Mouse (Mus musculus): ENCODE results near the gene Mars. TPM values are rescaled to one million over a fixed set of nuclear protein-coding genes. Genes with fewer than 3 reads are reported as not detected.
A peak's percentile ranks its signal among the peaks of the same experiment; 100 is the strongest.
"Not testable (repeated sequence)": the region's sequence is repeated elsewhere in the genome, so short reads cannot be mapped to it uniquely, and the experiment has no call there.

Mars gene
- total RNA-seq, 2 experiments from 2014 or later, result 82.6 to 86.3 TPM

DNA sequence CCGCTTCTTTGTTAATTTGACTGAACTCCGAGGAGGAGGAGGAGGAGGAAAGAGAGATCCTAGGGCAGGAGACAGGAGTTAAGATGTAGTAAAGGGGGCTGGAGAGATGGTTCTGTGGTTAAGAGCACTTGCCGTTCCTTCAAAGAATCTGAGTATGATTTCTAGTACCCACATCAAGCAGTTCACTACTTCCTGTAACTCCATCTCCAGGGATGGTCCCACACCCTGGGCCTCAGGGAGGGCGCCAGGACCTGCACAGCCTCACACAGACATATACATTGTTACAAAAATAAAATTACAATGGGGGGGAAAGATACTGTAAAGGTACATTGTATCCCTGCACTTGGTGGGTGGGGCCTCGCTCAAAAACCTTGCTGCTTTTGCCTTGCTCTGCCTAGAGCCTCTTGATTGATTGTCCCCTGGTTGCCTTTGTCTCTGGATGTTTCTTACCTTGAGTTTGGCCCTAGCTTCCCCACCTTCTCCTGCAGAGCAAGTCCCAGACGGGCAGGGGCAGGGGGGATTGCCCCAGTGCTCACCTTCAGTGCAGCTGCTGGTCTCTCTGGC, 26.0 kb upstream of the Mars start:
- DNase-seq, result no peak

DNA sequence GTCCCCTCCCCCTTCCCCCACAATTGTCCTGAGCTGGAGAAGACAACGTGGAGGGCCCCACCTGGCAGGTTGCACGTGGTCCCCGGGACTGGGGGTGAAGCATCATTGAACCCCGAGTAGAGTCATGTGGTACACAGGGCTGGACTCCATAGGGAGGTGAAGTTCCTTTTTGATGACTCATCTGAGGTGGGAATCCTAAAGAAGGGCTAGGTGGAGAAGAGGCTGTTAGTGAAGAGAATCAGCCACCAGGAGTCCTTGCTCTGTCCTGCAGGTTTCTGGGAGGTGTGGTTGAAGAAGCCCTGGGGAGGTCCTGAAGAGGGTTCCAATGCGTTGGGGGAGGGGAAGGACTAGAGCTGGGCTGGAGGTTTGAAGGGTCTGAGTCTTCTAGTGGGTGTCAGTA, 25.4 kb upstream of the Mars start:
- DNase-seq, result no peak

DNA sequence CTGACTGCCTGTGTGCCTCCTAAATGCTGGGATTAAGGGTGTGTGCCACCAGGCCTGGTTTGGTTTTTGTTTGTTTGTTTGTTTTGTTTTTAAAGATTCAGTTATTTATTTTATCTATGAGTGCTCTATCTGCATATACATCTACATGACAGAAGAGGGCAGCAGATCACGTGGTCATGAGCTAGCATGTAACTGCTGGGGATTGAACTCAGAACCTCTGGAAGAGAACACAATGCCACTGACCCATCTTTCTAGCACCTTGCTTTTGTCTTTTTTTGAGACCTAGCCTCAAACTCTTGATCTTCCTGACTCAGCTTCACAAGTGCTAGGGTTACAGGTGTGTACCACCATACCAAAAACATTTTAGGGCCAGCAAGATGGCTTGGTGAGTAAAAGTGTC, 23.7 kb upstream of the Mars start:
- DNase-seq, result no peak

DNA sequence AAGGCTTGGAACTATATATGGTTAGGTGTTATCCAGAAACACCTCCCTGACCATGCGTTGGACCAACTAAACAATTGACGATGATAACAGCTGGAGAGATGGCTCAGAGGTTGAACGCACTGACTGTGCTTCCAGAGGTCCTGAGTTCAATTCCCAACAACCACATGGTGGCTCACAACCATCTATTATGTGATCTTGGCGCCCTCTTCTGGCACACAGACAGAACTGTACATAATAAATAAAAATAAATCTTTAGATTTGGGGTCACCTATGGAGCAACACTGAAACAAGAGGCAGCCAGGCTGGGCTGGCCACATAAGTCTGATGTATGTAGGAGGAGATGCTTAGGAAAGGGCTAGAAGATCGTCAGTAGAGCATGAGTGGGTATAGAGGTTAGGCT, 21.6 kb upstream of the Mars start:
- DNase-seq, result no peak

DNA sequence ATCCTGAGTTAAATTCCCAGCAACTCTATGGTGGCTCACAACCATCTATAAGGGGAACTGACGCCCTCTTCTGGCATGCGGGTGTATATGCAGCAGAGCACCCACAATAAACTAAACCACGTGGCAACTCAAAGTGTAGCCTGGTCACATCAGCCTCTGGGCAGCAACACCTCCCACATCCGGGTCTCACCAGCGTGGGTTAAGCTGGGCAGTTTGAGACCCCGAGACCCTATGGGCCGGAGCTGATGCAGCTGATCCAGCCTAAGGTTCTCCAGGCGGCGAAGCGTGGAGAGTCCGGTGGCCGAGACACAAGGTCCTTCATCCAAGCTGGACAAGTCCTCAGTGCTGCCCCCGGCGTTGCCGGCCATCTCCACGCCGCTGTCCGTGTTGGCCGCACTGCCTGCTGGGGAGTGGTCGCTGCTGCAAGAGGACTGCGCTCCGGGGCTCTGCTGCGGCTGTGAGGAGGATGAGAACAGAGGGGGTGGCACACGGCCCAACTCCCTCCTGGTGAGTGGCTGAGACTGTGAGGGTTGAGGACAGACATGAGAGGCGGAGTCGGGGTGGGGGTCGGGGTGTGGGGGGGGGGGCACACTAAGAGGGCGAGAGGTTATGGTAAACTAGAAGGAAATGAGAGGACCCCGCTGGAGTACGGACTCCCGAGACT, 20.8 kb upstream of the Mars start:
- no peak for DNase-seq

DNA sequence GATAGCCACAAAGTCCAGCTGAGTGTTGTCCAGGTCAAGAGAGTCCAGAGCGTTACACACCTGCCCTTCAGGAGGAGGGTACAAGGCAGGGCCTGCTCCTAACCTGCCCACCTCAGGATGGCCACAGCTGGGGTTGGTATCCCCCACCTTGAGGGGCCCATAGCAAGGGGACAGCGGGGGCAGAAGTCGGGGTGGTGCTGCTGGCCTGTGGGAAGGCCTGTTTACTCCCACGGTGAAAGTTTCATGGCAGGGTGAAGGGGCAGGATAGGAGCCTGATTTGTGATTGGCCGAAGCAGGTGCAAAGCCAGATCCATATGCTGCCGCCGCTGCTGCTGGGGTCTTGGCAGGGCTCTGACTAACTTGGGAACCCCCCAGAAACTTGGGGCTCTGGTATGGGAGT, 18.6 kb upstream of the Mars start:
- DNase-seq, result no peak

DNA sequence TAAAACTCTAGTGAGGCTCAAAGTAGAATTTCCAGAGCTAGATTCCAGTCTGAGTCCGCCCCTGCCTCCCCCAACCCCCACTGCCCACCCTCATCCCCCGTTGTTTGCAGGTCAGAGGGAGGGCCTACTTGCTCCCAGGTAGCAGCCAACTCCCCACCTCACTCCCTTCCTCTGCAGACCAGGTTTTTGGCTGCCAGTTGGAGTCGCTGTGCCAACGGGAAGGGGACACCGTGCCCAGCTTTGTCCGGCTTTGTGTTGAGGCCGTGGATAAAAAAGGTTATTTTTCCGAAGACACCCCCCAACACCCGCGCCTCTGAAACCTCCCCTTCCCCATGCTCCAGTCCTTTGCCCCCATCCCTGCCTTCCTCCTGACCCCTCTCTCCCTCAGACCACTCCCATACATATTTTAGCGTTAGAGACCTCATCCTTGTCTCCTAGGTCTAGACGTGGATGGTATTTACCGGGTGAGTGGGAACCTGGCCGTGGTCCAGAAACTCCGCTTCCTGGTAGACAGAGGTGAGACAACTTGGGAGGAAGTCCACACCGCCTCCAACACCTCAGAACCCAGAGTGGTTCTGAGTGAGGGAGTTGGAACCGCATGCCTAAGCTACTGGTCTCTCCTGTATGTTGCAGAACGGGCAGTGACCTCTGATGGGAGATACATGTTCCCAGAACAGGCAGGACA, 16.0 kb upstream of the Mars start:
- DNase-seq, result no peak

DNA sequence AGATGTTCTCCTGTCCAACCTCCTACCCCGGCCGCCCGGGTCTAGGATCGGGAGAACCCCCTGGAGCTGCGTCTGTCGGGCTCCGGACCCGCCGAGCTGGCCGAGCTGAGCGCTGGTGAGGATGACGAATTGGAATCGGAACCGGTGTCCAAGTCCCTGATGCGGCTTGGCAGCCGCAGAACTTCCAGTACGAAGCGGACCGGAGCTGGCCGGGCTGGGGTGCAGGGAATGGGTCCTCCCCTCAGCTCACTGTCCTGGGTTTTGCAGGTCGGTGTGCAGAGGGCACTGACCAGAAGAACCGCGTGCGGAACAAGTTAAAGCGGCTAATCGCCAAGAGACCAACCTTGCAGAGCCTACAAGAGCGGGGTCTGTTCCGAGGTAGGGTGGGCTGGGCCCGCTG, 15.2 kb upstream of the Mars start:
- DNase-seq, result peak; percentile 39

DNA sequence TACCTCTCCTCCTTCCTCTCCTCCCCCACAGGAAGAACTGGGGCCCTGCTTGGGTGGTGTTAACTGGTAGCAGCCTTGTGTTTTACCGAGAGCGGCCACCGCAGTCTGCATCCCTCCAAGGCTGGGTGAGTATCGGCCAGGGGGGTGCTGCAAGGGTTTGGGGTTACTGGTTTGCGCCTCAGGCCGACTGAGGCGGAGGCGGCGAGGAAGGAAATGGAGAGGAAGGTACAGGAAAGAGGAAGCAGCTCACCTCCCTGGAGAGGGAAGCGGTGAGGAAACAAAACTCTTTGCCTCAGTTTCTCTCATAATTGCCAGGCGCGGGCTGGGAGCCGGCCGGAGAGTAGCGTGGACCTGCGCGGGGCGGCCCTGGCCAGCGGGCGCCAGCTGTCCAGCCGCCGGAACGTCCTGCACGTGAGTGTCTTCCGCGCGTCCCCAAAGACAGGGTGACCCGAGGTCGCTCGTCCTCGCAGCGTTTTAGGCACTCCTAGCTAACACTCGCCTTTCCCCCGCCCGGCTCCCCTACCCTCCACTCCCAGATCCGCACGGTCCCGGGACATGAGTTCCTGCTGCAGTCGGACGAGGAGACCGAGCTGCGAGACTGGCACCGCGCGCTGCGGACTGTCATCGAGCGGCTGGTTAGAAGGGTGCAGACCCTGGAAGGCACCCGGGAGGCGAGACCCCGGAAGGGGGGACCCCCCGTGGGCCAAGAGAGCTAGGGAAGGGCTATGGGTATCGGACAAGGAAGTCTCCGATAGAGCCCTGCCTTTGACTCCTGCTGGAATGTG, 14.6 kb upstream of the Mars start:
- DNase-seq, result peak; percentile 49

DNA sequence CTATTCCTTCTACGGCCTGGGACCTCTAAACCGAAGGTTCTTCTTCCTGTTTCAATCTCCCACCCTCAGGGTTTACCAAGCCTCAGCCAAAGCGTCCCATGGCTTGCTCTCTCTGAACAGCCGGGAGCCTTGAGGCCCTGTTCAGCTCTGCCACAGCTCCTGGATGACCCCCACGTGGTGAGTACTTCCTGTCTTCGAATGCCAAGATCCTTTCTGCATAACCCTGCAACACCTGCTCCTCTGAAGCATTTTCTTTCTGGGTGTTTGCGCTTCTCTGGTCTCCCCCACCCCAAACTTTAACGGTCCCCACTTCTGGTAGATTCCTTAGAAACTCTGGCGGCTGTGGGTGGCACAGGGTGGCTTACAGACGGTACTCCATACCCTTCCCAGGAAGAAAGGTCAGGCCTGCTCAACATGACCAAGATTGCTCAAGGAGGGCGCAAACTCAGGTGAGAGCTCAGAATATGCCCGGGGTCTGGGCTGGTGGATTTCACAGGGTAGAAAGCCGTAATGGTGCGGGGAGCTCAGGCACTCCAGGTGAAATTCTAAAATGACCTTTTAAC, 13.9 kb upstream of the Mars start:
- DNase-seq, result no peak

DNA sequence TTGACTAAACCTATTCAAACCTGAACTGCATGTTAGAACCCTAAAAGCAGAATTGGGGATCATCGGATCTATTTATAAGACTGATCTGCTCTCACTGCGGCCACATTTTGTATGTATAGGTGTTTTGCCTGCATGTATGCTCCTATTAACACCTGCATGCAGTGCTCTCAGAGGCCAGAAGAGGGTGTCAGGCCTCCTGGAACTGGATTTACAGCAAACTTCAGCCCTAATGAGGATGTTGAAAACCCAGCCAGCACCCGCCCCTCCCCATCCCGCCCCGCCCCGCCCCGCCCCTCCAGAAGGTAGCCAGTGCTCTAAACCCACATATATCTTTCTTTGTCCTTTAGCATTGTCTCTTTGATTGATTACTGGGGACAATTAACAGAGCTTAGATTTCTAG, 12.9 kb upstream of the Mars start:
- DNase-seq, result peak; percentile 38

DNA sequence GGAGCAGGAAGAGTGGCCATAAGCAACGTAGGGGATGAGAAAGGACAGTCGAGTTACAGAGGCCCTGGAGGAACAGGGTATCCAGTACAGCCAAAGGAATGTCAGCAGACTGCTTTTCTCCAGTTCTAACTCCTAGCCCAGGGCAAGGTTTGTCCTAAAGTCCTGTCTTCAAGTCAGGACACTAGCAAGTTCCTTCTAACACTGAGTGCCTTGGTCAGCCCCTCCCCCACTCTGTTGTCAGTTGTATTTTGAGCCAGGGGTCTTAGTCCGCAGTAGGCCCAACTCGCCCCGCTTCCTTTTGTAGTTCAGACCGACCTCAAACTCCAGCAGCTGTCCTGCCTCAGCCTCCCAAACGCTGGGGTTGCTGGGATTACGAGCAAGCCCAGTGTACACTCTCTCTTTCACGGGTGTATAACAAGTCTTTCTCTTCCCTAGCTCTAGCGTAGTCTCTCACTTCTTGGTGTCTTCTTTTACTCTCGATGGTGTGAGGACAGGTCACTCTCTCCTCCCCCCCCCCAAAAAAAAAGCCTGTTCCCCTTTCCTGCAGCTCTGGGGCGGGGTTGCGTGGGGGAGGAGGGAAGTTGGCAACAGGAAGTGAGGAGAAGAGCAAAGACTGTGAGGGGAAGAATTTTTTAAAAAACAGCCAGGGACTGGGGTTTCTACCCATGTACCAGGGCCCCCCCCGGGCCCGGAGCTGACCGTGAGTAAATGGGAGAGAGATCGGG, 11.7 kb upstream of the Mars start:
- DNase-seq, result no peak

DNA sequence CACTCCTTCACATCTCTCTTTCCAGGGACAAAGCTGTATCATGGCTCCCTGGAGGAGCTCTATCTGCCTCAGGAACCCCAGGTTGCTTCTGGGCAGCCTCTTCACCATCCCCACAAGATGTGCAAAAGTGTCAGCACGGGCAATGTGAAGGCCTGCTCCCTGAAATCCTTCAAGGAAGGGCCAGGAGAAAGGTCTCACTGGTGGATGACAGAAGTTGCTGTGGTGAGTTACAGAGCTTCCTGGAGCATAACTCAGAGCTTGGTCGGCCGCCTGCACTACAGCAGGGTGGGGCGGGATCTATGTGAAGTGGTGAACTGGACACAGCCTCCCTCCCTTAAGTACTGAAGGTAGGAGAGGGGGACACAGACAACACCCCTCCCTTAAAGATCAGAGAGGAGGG, 11.1 kb upstream of the Mars start:
- no peak for DNase-seq

DNA sequence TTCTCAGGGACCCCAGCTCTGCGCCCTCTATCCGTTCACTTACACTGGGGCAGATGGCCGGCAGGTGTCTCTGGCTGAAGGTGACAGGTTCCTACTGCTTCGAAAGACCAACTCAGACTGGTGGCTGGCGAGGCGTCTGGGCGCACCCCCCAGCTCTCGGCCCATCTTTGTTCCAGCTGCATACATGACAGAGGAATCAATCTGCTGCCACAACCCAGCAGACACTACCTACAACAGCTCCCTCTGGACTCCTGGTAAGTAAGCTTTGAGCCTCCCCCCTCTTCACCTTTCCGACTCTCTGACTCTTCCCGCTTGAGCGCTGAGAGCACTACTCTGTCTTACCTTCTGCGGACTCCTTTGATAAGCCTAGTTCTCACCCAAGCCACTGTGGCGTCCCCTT, 10.6 kb upstream of the Mars start:
- DNase-seq, result no peak

DNA sequence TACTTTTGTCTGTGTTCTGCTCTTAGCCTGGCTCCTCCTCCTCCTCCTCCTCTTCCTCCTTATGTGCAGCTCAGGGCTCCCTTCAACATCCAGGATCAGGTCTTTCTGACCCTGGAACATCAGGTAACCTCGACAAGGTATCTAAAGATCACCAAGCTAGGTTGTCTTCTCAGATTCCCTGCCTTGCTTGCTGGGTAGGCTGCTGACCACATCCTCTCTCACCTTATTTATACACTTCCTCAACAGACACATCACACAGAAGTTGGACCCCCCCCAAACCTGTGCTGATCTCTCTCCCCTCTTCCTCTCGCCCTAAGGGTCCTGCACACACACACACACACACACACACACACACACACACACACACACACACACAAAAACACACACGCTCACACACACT, 10.0 kb upstream of the Mars start, which contains the start of gene Arhgap9:
TSS of gene Arhgap9 (plus strand) at position 344 of the 400 bp plus-strand sequence.
- DNase-seq, result no peak

DNA sequence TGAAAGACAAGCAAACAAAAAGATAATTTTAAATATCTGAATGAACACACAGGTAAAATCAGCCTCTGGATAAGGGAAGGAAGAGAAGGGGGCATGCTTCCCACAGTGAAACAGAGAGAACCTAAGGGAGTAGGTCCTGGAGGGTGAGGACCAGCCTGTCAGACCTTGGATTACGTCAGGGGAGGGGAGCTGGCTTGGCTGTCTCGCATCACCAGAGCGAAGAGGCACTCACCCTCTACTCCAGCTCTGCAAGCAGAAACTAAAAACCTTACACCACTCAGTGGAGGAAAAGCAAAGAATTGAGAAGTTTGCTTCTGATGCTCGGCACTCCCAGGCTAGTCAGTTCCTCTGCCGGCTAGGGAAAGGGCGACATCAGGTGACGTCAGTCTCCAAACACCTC, 8.4 kb upstream of the Mars start:
- DNase-seq, result no peak

DNA sequence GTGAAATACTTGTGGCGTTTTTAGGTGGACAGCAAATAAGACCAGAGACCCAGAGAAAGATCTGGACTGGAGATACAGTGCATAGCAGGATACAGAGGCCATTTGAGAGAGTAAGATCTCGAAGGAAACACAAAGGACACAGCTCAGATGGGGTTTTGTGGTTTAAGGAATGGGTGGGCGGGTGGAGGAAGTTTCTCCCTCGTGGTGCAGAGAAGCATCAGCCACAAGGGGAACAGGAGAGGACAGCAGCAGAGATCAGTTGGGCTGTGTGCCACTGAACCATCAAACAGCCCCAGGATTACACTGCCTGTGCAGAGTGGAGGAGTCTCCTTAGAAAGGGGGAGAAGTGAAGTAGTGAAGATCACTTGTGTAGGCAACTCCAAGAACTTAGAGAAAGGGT, 6.4 kb upstream of the Mars start:
- DNase-seq, result no peak

DNA sequence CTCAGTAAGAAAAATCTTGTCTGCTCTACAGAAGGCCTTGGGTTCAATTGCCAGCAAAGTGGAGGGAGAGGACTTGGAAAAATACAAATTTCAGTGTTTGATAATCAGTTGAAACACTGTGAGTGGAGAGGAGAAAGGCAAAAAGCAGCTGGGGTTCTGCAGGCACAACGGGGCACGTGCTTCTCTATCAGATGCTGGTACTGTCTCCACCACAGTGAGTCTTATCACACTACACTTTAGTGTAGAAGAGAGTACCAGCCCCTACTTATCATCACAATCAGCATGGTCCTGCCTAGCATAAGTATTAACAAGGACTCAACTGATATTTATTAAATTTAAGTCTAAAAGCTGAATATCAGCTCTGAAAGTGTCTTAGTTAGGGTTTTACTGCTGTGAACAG, 5.7 kb upstream of the Mars start:
- no peak for DNase-seq

DNA sequence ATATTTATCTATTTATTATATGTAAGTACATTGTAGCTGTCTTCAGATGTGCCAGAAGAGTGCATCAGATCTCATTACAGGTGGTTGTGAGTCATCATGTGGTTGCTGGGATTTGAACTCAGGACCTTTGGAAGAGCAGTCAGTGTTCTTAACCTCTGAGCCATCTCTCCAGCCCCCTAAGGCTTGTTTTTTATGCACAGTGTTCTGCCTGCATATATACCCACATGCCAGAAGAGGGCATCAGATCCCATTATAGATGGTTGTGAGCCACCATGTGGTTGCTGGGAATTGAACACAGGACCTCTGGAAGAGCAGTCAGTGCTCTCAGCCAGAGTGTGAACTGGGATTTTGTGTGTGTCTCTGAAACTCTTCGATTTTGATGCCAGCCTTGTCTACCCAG, 3.4 kb upstream of the Mars start:
- DNase-seq, result not testable (repeated sequence)

DNA sequence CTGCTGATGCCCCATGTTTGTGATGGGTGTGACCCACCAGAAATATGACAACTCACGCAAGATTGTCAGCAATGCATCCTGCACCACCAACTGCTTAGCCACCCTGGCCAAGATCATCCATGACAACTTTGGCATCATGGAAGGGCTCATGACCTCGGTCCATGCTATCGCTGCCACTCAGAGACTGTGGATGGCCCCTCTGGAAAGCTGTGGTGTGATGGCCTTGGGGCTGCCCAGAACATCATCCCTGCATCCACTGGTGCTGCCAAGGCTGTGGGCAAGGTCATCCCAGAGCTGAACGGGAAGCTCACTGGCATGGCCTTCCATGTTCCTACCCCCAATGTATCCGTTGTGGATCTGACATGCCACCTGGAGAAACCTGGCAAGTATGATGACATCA, 1.9 kb upstream of the Mars start:
- DNase-seq, result not testable (repeated sequence)

DNA sequence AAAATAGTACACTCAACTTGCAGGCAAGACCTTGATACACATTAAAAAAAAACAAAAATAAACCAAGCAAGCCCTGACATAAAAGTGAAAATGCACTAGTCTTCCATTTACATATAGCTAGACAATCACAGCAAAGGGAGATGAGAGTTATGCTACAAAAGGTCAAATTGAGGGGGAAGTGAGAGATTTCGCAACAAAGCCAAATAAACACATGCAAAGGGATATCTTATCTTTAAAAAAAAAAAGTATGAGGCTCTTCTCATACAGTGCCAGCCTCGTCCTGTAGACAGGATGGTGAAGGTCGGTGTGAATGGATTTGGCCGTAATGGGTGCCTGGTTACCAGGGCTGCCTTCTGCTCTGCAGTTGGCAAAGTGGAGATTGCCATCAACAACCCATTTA, 1.3 kb upstream of the Mars start:
- no peak for DNase-seq

DNA sequence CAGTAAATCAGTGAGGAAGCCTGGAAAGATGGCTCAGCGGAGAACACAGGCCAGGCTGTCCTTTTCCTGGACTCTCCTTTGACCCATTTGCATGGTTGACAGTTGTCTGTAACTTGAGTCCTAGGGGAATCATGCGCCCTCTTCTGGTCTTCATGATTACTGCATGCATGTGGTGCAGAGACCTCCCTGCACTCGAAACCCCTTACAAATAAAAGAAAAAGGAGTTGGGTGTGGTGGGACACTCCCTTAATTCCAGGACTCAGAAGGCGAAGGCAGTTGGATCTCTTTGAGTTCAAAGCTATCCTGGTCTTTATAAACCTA, 730 bp upstream of the Mars start:
- peak; percentile 87 for DNase-seq

Measured in adrenal gland, postnatal 10 days (tissue).